Comparison of ENCODE assay signal across 8 mouse cellular contexts in the genomic region with DNA sequence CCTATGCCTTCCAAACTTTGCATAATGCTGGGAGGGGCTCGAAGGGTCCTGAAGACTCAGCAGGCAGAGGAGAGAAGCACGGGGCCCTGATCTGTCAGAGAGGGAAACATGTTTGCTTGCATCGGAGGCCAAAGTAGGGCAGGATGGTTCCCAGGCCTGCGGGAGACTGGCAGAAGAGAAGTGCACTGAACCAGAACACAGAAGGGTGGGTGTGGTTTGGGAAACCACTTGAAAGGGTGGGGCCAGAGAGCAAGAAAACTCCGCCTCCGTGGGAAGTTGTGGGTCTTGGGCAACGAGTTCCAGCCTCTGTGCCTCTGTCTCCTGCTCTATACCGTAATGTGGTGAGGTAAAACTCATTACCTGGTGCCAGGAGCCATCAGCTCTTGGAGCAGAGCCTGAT. TPM values are rescaled to one million over a fixed set of nuclear protein-coding genes. Genes with fewer than 3 reads are reported as not detected.
DNase-seq lines count a peak whose midpoint lies in the region; ATAC-seq and TF ChIP-seq lines count a peak whose summit lies in the region.

No protein-coding gene starts in this region.

- H3K4me3 ChIP-seq in heart, adult 2 months: no peak overlapping the region
- H3K4me3 ChIP-seq in heart, embryonic 11.5 days (ENCODE audit: low read depth, low read length): no peak overlapping the region
- H3K4me3 ChIP-seq in MEL (ENCODE audit: control insufficient read depth in 1 of 2, insufficient read depth in 1 of 2, low read depth in 2 of 2, low read length in 2 of 2): no peak overlapping the region
- no peak overlapping the region for H3K4me3 ChIP-seq in limb, embryonic 10.5 days

- no peaks in the 10 kb centered on the region for H3K36me3 ChIP-seq in heart, adult 2 months (ENCODE audit: control insufficient read depth, insufficient read depth, low read length)
- no peaks in the 10 kb centered on the region for H3K36me3 ChIP-seq in heart, embryonic 11.5 days (ENCODE audit: control insufficient read depth, insufficient read depth, low read length)
- peaks cover 0 to 3% of the 10 kb centered on the region in 2 experiments; a peak in 1 of 4 replicates for H3K36me3 ChIP-seq in MEL (ENCODE audit: control insufficient read depth in 1 of 2, insufficient read depth in 2 of 2, low read length in 2 of 2)
- H3K36me3 ChIP-seq in limb, embryonic 10.5 days: no peaks in the 10 kb centered on the region

- ATAC-seq in heart, embryonic 11.5 days (replicated peaks; ENCODE audit: insufficient number of reproducible peaks, low FRiP score, low TSS enrichment): no peak

- WGBS in heart, adult 2 months: 50% methylated on average over 8 of the region's 8 CpGs
- WGBS in heart, embryonic 11.5 days (ENCODE audit: insufficient replicate concordance): 43% methylated on average over 8 of the region's 8 CpGs
- WGBS in limb, embryonic 10.5 days: 47% methylated on average over 8 of the region's 8 CpGs

- TF ChIP-seq CTCF in heart, adult 2 months (IDR thresholded peaks at IDR 0.05): no peak
- TF ChIP-seq CTCF in MEL (IDR thresholded peaks at IDR 0.05 in 2 of 3, conservative IDR thresholded peaks at IDR 0.05 in 1 of 3; ENCODE audit: control insufficient read depth in 1 of 3, insufficient read depth in 1 of 3, low read depth in 2 of 3, low read length in 3 of 3, poor library complexity in 1 of 3, severe bottlenecking in 1 of 3): no peak

- intact Hi-C loops in heart, adult 2 months (cut with DNase I): no loop called here

- H3K9ac ChIP-seq in heart, adult 2 months (ENCODE audit: low read depth, low read length): no peak overlapping the region
- no peak overlapping the region for H3K9ac ChIP-seq in heart, embryonic 11.5 days (ENCODE audit: low read depth, low read length)
- no peak overlapping the region for H3K9ac ChIP-seq in MEL (ENCODE audit: control insufficient read depth, low read depth, low read length, poor library complexity, severe bottlenecking)

- no peak overlapping the region for H3K4me2 ChIP-seq in heart, embryonic 11.5 days

- no peak for TF ChIP-seq POLR2A in heart, adult 2 months (IDR thresholded peaks at IDR 0.05; ENCODE audit: insufficient read depth, low read depth, low read length)
- no peak for TF ChIP-seq POLR2A in MEL (IDR thresholded peaks at IDR 0.05; ENCODE audit: control insufficient read depth in 1 of 2, insufficient read depth in 1 of 2, low read depth in 1 of 2, low read length in 2 of 2, poor library complexity in 1 of 2)

- no peaks in the 10 kb centered on the region for H3K9me3 ChIP-seq in heart, embryonic 11.5 days (replicated peaks; ENCODE audit: control insufficient read depth, low read length)
- H3K9me3 ChIP-seq in MEL (replicated peaks; ENCODE audit: insufficient read depth, low read length): no peaks in the 10 kb centered on the region
- H3K9me3 ChIP-seq in limb, embryonic 10.5 days (replicated peaks): no peaks in the 10 kb centered on the region

- peaks cover 5% of the 10 kb centered on the region for H3K4me1 ChIP-seq in heart, adult 2 months (ENCODE audit: control insufficient read depth, insufficient read depth, low read length)
- peaks cover 3% of the 10 kb centered on the region for H3K4me1 ChIP-seq in heart, embryonic 11.5 days (ENCODE audit: control insufficient read depth, insufficient read depth, low read length)
- peaks cover 5 to 9% of the 10 kb centered on the region in 2 experiments; a peak in 3 of 4 replicates for H3K4me1 ChIP-seq in MEL (ENCODE audit: control insufficient read depth in 1 of 2, insufficient read depth in 2 of 2, low read length in 2 of 2)
- peaks cover 40% of the 10 kb centered on the region for H3K4me1 ChIP-seq in limb, embryonic 10.5 days

- H3K79me2 ChIP-seq in heart, adult 2 months (replicated peaks; ENCODE audit: control insufficient read depth, insufficient read depth, low read length): no peaks in the 10 kb centered on the region
- H3K79me2 ChIP-seq in MEL (ENCODE audit: control insufficient read depth, insufficient read depth, low read length, poor library complexity): no peaks in the 10 kb centered on the region

- no peak overlapping the region for H3K27ac ChIP-seq in heart, adult 2 months
- no peak overlapping the region for H3K27ac ChIP-seq in heart, embryonic 11.5 days (ENCODE audit: low read depth, low read length)
- no peak overlapping the region for H3K27ac ChIP-seq in MEL (ENCODE audit: control insufficient read depth, low read depth, low read length)
- peak overlapping the region; percentile 10; the same call in 1 of the 2 replicates for H3K27ac ChIP-seq in limb, embryonic 10.5 days

- H3K27me3 ChIP-seq in heart, adult 2 months (ENCODE audit: control insufficient read depth, insufficient read depth, low read length): no peaks in the 10 kb centered on the region
- H3K27me3 ChIP-seq in heart, embryonic 11.5 days (ENCODE audit: control insufficient read depth, insufficient read depth, low read length): no peaks in the 10 kb centered on the region
- H3K27me3 ChIP-seq in MEL (ENCODE audit: control insufficient read depth in 1 of 2, insufficient read depth in 2 of 2, low read length in 2 of 2): peaks cover 0 to 3% of the 10 kb centered on the region in 2 experiments; a peak in 1 of 4 replicates
- no peaks in the 10 kb centered on the region for H3K27me3 ChIP-seq in limb, embryonic 10.5 days (ENCODE audit: low read depth, poor library complexity, severe bottlenecking)

- TF ChIP-seq EP300 in heart, adult 2 months (IDR thresholded peaks at IDR 0.05; ENCODE audit: insufficient read depth, low read depth, low read length): no peak
- TF ChIP-seq EP300 in MEL (IDR thresholded peaks at IDR 0.05; ENCODE audit: low read depth in 1 of 2, low read length in 2 of 2): no peak

- peak; percentile 58 to 67 for DNase-seq in heart, adult 2 months
- peak; percentile 66 for DNase-seq in MEL (ENCODE audit: low read depth, low spot score)
- DNase-seq in fat pad, adult 2 months (ENCODE audit: extremely low read depth, low read depth, low spot score): peak; percentile 18
- no peak for DNase-seq in limb, embryonic 10.5 days (ENCODE audit: low spot score)
- peak; percentile 92 for DNase-seq in retina, postnatal 1 day
- DNase-seq in urinary bladder, adult 18-20 months (ENCODE audit: low spot score in 2 of 2): no peak
- no peak for DNase-seq in left cerebral cortex, adult 8-10 months (ENCODE audit: low spot score in 2 of 2)

- no peak for TF ChIP-seq RAD21 in MEL (IDR thresholded peaks at IDR 0.05; ENCODE audit: low read depth, low read length)

TF ChIP-seq in MEL, 35 proteins besides CTCF, POLR2A, EP300 and RAD21:
- TF ChIP-seq ZC3H11A (IDR thresholded peaks at IDR 0.05; ENCODE audit: low read depth, low read length) (0 out of 2 replicates have a peak, but pooled peaks have one; percentile 2), UBTF (IDR thresholded peaks at IDR 0.05; ENCODE audit: borderline replicate concordance, insufficient read depth, low read depth, low read length) (no peak), MAX (IDR thresholded peaks at IDR 0.05; ENCODE audit: low read length) (no peak)

RNA-seq across cellular contexts. Expression of a gene that starts 7.7 kb away (rescaled TPM):
- 1 to 10 TPM in 1 of 2 experiments, under 1 TPM in 1; 0.73 to 1.0 TPM for total RNA-seq in heart, adult 2 months (2021)
- polyA plus RNA-seq in heart, adult 2 months (2012; rRNA removed): 0.32 and 0.76 TPM in 2 replicates
- polyA plus RNA-seq in heart, embryonic 11.5 days (2014; fragmentation: Nextera tagmentation; extraction: Ambion mirVana): 1.7 and 2.4 TPM in 2 replicates
- not detected in 2 replicates for total RNA-seq in MEL (2012; rRNA removed)
- polyA plus RNA-seq in MEL (2012; ENCODE audit: insufficient read depth in 1 of 2, insufficient read length in 2 of 2, low read depth in 1 of 2, low replicate concordance in 2 of 2, missing spikeins in 1 of 2): not detected
- 0.55 and 0.95 TPM in 2 replicates for polyA plus RNA-seq in limb, embryonic 10.5 days (2016; fragmentation: Nextera tagmentation; extraction: Ambion mirVana)
- total RNA-seq in left cerebral cortex, adult 8-10 months (2022): 1 to 10 TPM; 6.1 to 8.8 (median 8.0) TPM

Comparison
In these comparisons a context has a peak if more than half of its experiments do, and no peak if none do; other contexts are left out.
1. DNase-seq: peak in heart, adult 2 months (2 of 2), MEL (single experiment), fat pad, adult 2 months (single experiment) and retina, postnatal 1 day (single experiment); none in limb, embryonic 10.5 days (single experiment), urinary bladder, adult 18-20 months (0 of 2) and left cerebral cortex, adult 8-10 months (0 of 2).